Mouse (Mus musculus) neural tube, embryonic 13.5 days (tissue): ENCODE measurements around the gene Cdkl3. TPM values are rescaled to one million over a fixed set of nuclear protein-coding genes. Genes with fewer than 3 reads are reported as not detected.

Experiments
- ATAC-seq: fragments of 200-750 bp; cut with Nextera tagmentation; 2 replicates; pipeline ENCODE4 v1.8.0; 2017; ENCODE audit warnings: low read depth, mild to moderate bottlenecking, moderate TSS enrichment, moderate library complexity
- H3K27ac ChIP-seq: fragments of 300-500 bp; sonication (generic); replicated peaks from 2 replicates; pipeline ENCODE4 v1.5.1; 2015; ENCODE audit warnings: moderate library complexity, mild to moderate bottlenecking, inconsistent platforms
- H3K27me3 ChIP-seq: fragments of 300-500 bp; sonication (generic); 2 replicates; pipeline ENCODE4 v1.6.1; 2015; ENCODE audit warnings: mild to moderate bottlenecking, inconsistent platforms
- H3K36me3 ChIP-seq: fragments of 300-500 bp; sonication (generic); 2 replicates; pipeline ENCODE4 v1.6.1; 2015; ENCODE audit warnings: mild to moderate bottlenecking, inconsistent platforms
- H3K4me1 ChIP-seq: fragments of 300-500 bp; sonication (generic); replicated peaks from 2 replicates; pipeline ENCODE4 v1.6.1; 2015; ENCODE audit warnings: inconsistent platforms
- H3K4me2 ChIP-seq: fragments of 300-500 bp; sonication (generic); 2 replicates; pipeline ENCODE4 v1.6.1; 2015; ENCODE audit warnings: inconsistent platforms, mild to moderate bottlenecking, moderate library complexity
- H3K4me3 ChIP-seq: fragments of 300-500 bp; sonication (generic); 2 replicates; pipeline ENCODE4 v1.5.1; 2015; ENCODE audit warnings: mild to moderate bottlenecking, inconsistent platforms
- H3K9ac ChIP-seq: fragments of 300-500 bp; sonication (generic); 2 replicates; pipeline ENCODE4 v1.6.1; 2015; ENCODE audit warnings: moderate library complexity, mild to moderate bottlenecking, inconsistent platforms
- H3K9me3 ChIP-seq: fragments of 300-500 bp; sonication (generic); 2 replicates; pipeline ENCODE4 v1.6.1; 2016; ENCODE audit warnings: inconsistent platforms
- WGBS: fragments of 180-500 bp; shearing (Covaris S2); methylation state at CpG from one replicate; pipeline ENCODE4 v1.1.7; 2015; 5-methylcytosine and 5-hydroxymethylcytosine counted together
- microRNA-seq: library from miRNA; unstranded; fragments of <30 nt; microRNA quantifications from one replicate; pipeline ENCODE4, GENCODE M21; 2016
- polyA plus RNA-seq: library from polyadenylated mRNA; unstranded; fragments of >200 nt; fragmentation: Nextera tagmentation; extraction: Ambion mirVana; gene quantifications from 2 replicates; pipeline ENCODE4 v1.2.1, GENCODE M21; 2015

The Cdkl3 gene
- polyA plus RNA-seq, 1 experiment from 2014 or later = 23.7 TPM

GRCm38 (mm10) chr11:52129621-52130450 is 125.8 kb downstream of the Cdkl3 start:
- no peak overlapping the region for H3K4me3 ChIP-seq
- H3K27ac ChIP-seq = peak overlapping the region; percentile 59; the same call in 1 of the 2 replicates
- no peaks in the 10 kb centered on the region for H3K27me3 ChIP-seq
- no peak overlapping the region for H3K4me2 ChIP-seq
- H3K36me3 ChIP-seq = peaks cover 19% of the 10 kb centered on the region
- H3K9me3 ChIP-seq = no peaks in the 10 kb centered on the region; the same call in 1 of the 2 replicates
- no peak for ATAC-seq
- 77% methylated on average over 10 of the region's 10 CpGs for WGBS
- no peak overlapping the region for H3K9ac ChIP-seq
- no peaks in the 10 kb centered on the region for H3K4me1 ChIP-seq

- no peak overlapping the region for H3K9ac ChIP-seq
- peaks cover 7% of the 10 kb centered on the region for H3K9me3 ChIP-seq
- H3K36me3 ChIP-seq = peaks cover 12% of the 10 kb centered on the region
- no peaks in the 10 kb centered on the region for H3K4me1 ChIP-seq
- no peak overlapping the region for H3K27ac ChIP-seq
- no peaks in the 10 kb centered on the region for H3K27me3 ChIP-seq
- H3K4me2 ChIP-seq = no peak overlapping the region
- no peak for ATAC-seq
- WGBS = 82% methylated on average over 7 of the region's 7 CpGs
- no peak overlapping the region for H3K4me3 ChIP-seq
These were observed 126.5 kb downstream of the Cdkl3 start for GRCm38 (mm10) chr11:52130451-52131068.

Small RNA genes within 50 kb of the gene (microRNA-seq; reads per million reads assigned to microRNA genes)
- not detected for gene Gm24157
- gene Mir3061 = 23.6 reads per million, percentile 36 among the genes with 10 or more reads in this experiment

Other genes with a start within 250 kb of the Cdkl3 start
- 14.7 and 17.3 TPM in 2 replicates for gene Sec24a, start 240.6 kb upstream of the Cdkl3 start, polyA plus RNA-seq
- 200 and 212 TPM in 2 replicates for gene Sar1b, start 240.5 kb upstream of the Cdkl3 start, polyA plus RNA-seq
- 0.33 and 0.46 TPM in 2 replicates for gene Jade2, start 146.6 kb upstream of the Cdkl3 start, polyA plus RNA-seq
- gene Cdkn2aipnl, start 36.6 kb upstream of the Cdkl3 start, polyA plus RNA-seq = 115 and 116 TPM in 2 replicates
- 265 and 279 TPM in 2 replicates for gene Ube2b, start 3.5 kb upstream of the Cdkl3 start, polyA plus RNA-seq
- gene Ppp2ca, start 94.5 kb downstream of the Cdkl3 start, polyA plus RNA-seq = 137 and 141 TPM in 2 replicates
- gene Olfr1373, start 141.3 kb downstream of the Cdkl3 start, polyA plus RNA-seq = not detected in 2 replicates
- gene Olfr1371, start 209.8 kb downstream of the Cdkl3 start, polyA plus RNA-seq = not detected in 2 replicates
- gene Skp1a, start 227.8 kb downstream of the Cdkl3 start, polyA plus RNA-seq = 1,170 and 1,204 TPM in 2 replicates